12 mouse cellular contexts compared by ENCODE assay signal in genomic region chr14:74519531-74519930, GRCm38 (mm10).
"Had no signal": no experiment of that assay in that cellular context is flagged by ENCODE, and none has a peak within 500 bp of the region (broad histone marks: within the 10 kb centered on the region; RNA-seq: fewer than 3 reads in every experiment).

No protein-coding gene starts in this region.

- DNase-seq: liver, postnatal 0 days; lung, adult 2 months; lung, postnatal 14 days; lung, postnatal 36 days; retina, postnatal 1 day; right cerebral cortex, adult 18-20 months; right cerebral cortex, postnatal 25 days; right cerebral cortex, postnatal 4 days; spleen, adult 18-20 months; thymus, adult 2 months; thymus, postnatal 25 days; thymus, postnatal 4 days had no signal
